Mouse (Mus musculus) heart, embryonic 10.5 days (tissue): ENCODE data around the gene Wdsub1. TPM values are rescaled to one million over a fixed set of nuclear protein-coding genes. Genes with fewer than 3 reads are reported as not detected.

Experiments used
- DNase-seq: peaks from one replicate; pipeline ENCODE4 v3.0.0-alpha.2; 2017; ENCODE audit warnings: low spot score
- H3K27ac ChIP-seq: fragments of 300-500 bp; sonication (generic); 2 replicates; pipeline ENCODE4 v1.5.1; 2016; ENCODE audit warnings: mild to moderate bottlenecking
- H3K27me3 ChIP-seq: fragments of 300-500 bp; sonication (generic); 2 replicates; pipeline ENCODE4 v1.6.1; 2016; ENCODE audit warnings: mild to moderate bottlenecking; ENCODE audit not compliant: poor library complexity, insufficient read depth, severe bottlenecking
- H3K36me3 ChIP-seq: fragments of 300-500 bp; sonication (generic); 2 replicates; pipeline ENCODE4 v1.6.1; 2016; ENCODE audit warnings: mild to moderate bottlenecking, moderate library complexity
- H3K4me1 ChIP-seq: fragments of 300-500 bp; sonication (generic); 2 replicates; pipeline ENCODE4 v1.6.1; 2016; ENCODE audit warnings: mild to moderate bottlenecking
- H3K4me3 ChIP-seq: fragments of 300-500 bp; sonication (generic); 2 replicates; pipeline ENCODE4 v1.5.1; 2016; ENCODE audit warnings: mild to moderate bottlenecking, moderate library complexity
- H3K9me3 ChIP-seq: fragments of 300-500 bp; sonication (generic); 2 replicates; pipeline ENCODE4 v1.6.1; 2016; ENCODE audit warnings: mild to moderate bottlenecking, moderate library complexity
- WGBS: fragments of 180-500 bp; shearing (Covaris S2); methylation state at CpG from one replicate; pipeline ENCODE4 v1.1.7; 2016; 5-methylcytosine and 5-hydroxymethylcytosine counted together
- polyA plus RNA-seq: library from polyadenylated mRNA; unstranded; fragments of >200 nt; fragmentation: Nextera tagmentation; extraction: Ambion mirVana; gene quantifications from 2 replicates; pipeline ENCODE4 v1.2.1, GENCODE M21; 2016

The Wdsub1 gene
- polyA plus RNA-seq = 37.6 and 47.0 TPM in 2 replicates

GRCm38 (mm10) chr2:59881831-59882741, at the start of gene Wdsub1:
Gene Wdsub1, minus strand, starts transcription at chr2:59882591.
- Histone ChIP-seq H3K27ac (peak within 1 kb of the TSS; percentile 92), H3K27me3 (no peaks in the 10 kb centered on the region), H3K36me3 (peaks cover 21% of the 10 kb centered on the region), H3K9me3 (0 out of 2 replicates have a peak, but pooled peaks cover 2% of the 10 kb centered on the region), H3K4me3 (peak within 1 kb of the TSS; percentile 78), H3K4me1 (peaks cover 12% of the 10 kb centered on the region; the same call in 1 of the 2 replicates)
- 4% methylated on average over 57 of the region's 57 CpGs for WGBS
- peak; percentile 98 for DNase-seq

- H3K27ac ChIP-seq = no peak overlapping the region
- no peak overlapping the region for H3K4me3 ChIP-seq
- H3K9me3 ChIP-seq = no peaks in the 10 kb centered on the region
- 89% methylated on average over 11 of the region's 11 CpGs for WGBS
- H3K27me3 ChIP-seq = no peaks in the 10 kb centered on the region
- no peak for DNase-seq
- no peaks in the 10 kb centered on the region for H3K4me1 ChIP-seq
- peaks cover 81% of the 10 kb centered on the region for H3K36me3 ChIP-seq
Measured at GRCm38 (mm10) chr2:59913610-59914009, 31.2 kb upstream of the Wdsub1 start.

GRCm38 (mm10) chr2:59908048-59908447, 25.7 kb upstream of the Wdsub1 start:
- Histone ChIP-seq H3K4me3 (no peak overlapping the region), H3K9me3 (no peaks in the 10 kb centered on the region), H3K4me1 (no peaks in the 10 kb centered on the region), H3K27me3 (no peaks in the 10 kb centered on the region), H3K36me3 (peaks cover 70% of the 10 kb centered on the region), H3K27ac (no peak overlapping the region)
- no peak for DNase-seq
- WGBS = 87% methylated on average over 9 of the region's 9 CpGs

GRCm38 (mm10) chr2:59904007-59904406, 21.6 kb upstream of the Wdsub1 start:
- WGBS = 82% methylated on average over 7 of the region's 7 CpGs
- Histone ChIP-seq H3K36me3 (peaks cover 64% of the 10 kb centered on the region), H3K4me1 (no peaks in the 10 kb centered on the region)

GRCm38 (mm10) chr2:59898666-59899065, 16.3 kb upstream of the Wdsub1 start:
- Histone ChIP-seq H3K27me3 (no peaks in the 10 kb centered on the region), H3K4me1 (peaks cover 16% of the 10 kb centered on the region; the same call in 1 of the 2 replicates), H3K4me3 (no peak overlapping the region), H3K9me3 (no peaks in the 10 kb centered on the region), H3K27ac (no peak overlapping the region), H3K36me3 (peaks cover 48% of the 10 kb centered on the region)
- no peak for DNase-seq
- WGBS = 85% methylated on average over 4 of the region's 4 CpGs

More at GRCm38 (mm10) chr2:59904007-59904406, 21.6 kb upstream of the Wdsub1 start:
- no peak for DNase-seq
- Histone ChIP-seq H3K9me3 (no peaks in the 10 kb centered on the region), H3K27ac (no peak overlapping the region), H3K4me3 (no peak overlapping the region), H3K27me3 (no peaks in the 10 kb centered on the region)

GRCm38 (mm10) chr2:59898105-59898504, 15.7 kb upstream of the Wdsub1 start:
- Histone ChIP-seq H3K36me3 (peaks cover 50% of the 10 kb centered on the region), H3K9me3 (no peaks in the 10 kb centered on the region), H3K4me3 (no peak overlapping the region), H3K4me1 (peaks cover 16% of the 10 kb centered on the region; the same call in 1 of the 2 replicates), H3K27me3 (no peaks in the 10 kb centered on the region), H3K27ac (no peak overlapping the region)
- no peak for DNase-seq
- WGBS = 87% methylated on average over 6 of the region's 7 CpGs

GRCm38 (mm10) chr2:59896837-59897236, 14.4 kb upstream of the Wdsub1 start:
- no peak for DNase-seq
- 80% methylated on average over 8 of the region's 8 CpGs for WGBS
- Histone ChIP-seq H3K4me3 (no peak overlapping the region), H3K9me3 (no peaks in the 10 kb centered on the region), H3K27ac (0 out of 2 replicates have a peak overlapping the region, but pooled peaks have one; percentile 36), H3K4me1 (peaks cover 16% of the 10 kb centered on the region; the same call in 1 of the 2 replicates), H3K27me3 (no peaks in the 10 kb centered on the region), H3K36me3 (peaks cover 54% of the 10 kb centered on the region)

- no peak for DNase-seq
- H3K36me3 ChIP-seq = peaks cover 49% of the 10 kb centered on the region
- H3K27me3 ChIP-seq = no peaks in the 10 kb centered on the region
- H3K4me1 ChIP-seq = peaks cover 16% of the 10 kb centered on the region; the same call in 1 of the 2 replicates
- H3K9me3 ChIP-seq = no peaks in the 10 kb centered on the region
- 53% methylated on average over 7 of the region's 7 CpGs for WGBS
- H3K27ac ChIP-seq = 0 out of 2 replicates have a peak overlapping the region, but pooled peaks have one; percentile 36
- no peak overlapping the region for H3K4me3 ChIP-seq
Measured at GRCm38 (mm10) chr2:59896400-59896799, 14.0 kb upstream of the Wdsub1 start.

- 85% methylated on average over 6 of the region's 6 CpGs for WGBS
- Histone ChIP-seq H3K27me3 (no peaks in the 10 kb centered on the region), H3K27ac (no peak overlapping the region), H3K4me1 (no peaks in the 10 kb centered on the region), H3K36me3 (peaks cover 17% of the 10 kb centered on the region), H3K4me3 (no peak overlapping the region), H3K9me3 (no peaks in the 10 kb centered on the region)
- no peak for DNase-seq
Measured at GRCm38 (mm10) chr2:59889699-59890098, 7.3 kb upstream of the Wdsub1 start.

- DNase-seq = no peak
- peak overlapping the region; percentile 78 for H3K4me3 ChIP-seq
- peaks cover 17% of the 10 kb centered on the region for H3K36me3 ChIP-seq
- H3K9me3 ChIP-seq = 0 out of 2 replicates have a peak, but pooled peaks cover 2% of the 10 kb centered on the region
- no peaks in the 10 kb centered on the region for H3K27me3 ChIP-seq
- WGBS = 66% methylated on average over 8 of the region's 8 CpGs
- peak overlapping the region; percentile 92 for H3K27ac ChIP-seq
- peaks cover 9% of the 10 kb centered on the region; the same call in 1 of the 2 replicates for H3K4me1 ChIP-seq
Measured at GRCm38 (mm10) chr2:59882742-59883281, 421 bp upstream of the Wdsub1 start.

- 60% methylated on average over 6 of the region's 6 CpGs for WGBS
- 0 out of 2 replicates have a peak, but pooled peaks cover 2% of the 10 kb centered on the region for H3K9me3 ChIP-seq
- peak overlapping the region; percentile 92 for H3K27ac ChIP-seq
- no peaks in the 10 kb centered on the region for H3K27me3 ChIP-seq
- peaks cover 25% of the 10 kb centered on the region for H3K36me3 ChIP-seq
- peak overlapping the region; percentile 78 for H3K4me3 ChIP-seq
- DNase-seq = no peak
- H3K4me1 ChIP-seq = peaks cover 12% of the 10 kb centered on the region; the same call in 1 of the 2 replicates
Measured at GRCm38 (mm10) chr2:59881404-59881803, 987 bp downstream of the Wdsub1 start.

GRCm38 (mm10) chr2:59878221-59878620, 4.2 kb downstream of the Wdsub1 start:
- Histone ChIP-seq H3K27me3 (no peaks in the 10 kb centered on the region), H3K4me3 (no peak overlapping the region), H3K9me3 (0 out of 2 replicates have a peak, but pooled peaks cover 2% of the 10 kb centered on the region), H3K27ac (no peak overlapping the region), H3K4me1 (peaks cover 12% of the 10 kb centered on the region; the same call in 1 of the 2 replicates), H3K36me3 (peaks cover 36% of the 10 kb centered on the region)
- WGBS = 69% methylated on average over 19 of the region's 19 CpGs
- DNase-seq = no peak

GRCm38 (mm10) chr2:59877335-59877734, 5.1 kb downstream of the Wdsub1 start:
- DNase-seq = no peak
- H3K4me1 ChIP-seq = peaks cover 9% of the 10 kb centered on the region; the same call in 1 of the 2 replicates
- H3K9me3 ChIP-seq = 0 out of 2 replicates have a peak, but pooled peaks cover 2% of the 10 kb centered on the region
- no peaks in the 10 kb centered on the region for H3K27me3 ChIP-seq
- WGBS = 79% methylated on average over 4 of the region's 4 CpGs
- H3K27ac ChIP-seq = no peak overlapping the region
- no peak overlapping the region for H3K4me3 ChIP-seq
- H3K36me3 ChIP-seq = peaks cover 44% of the 10 kb centered on the region
